Mouse (Mus musculus) ovary, adult 18-20 months (tissue): ENCODE measurements around the gene Nwd1.

Experiments
- DNase-seq: peaks from one replicate; pipeline ENCODE4 v3.0.0; 2022; ENCODE audit warnings: low spot score, mixed read lengths

The Nwd1 gene

GRCm38 (mm10) chr8:72765696-72766095, 119.2 kb downstream of the Nwd1 start:
- DNase-seq = no peak

- DNase-seq = no peak
Measured at GRCm38 (mm10) chr8:72766777-72767176, 120.3 kb downstream of the Nwd1 start.
